Mouse (Mus musculus): ENCODE results near the gene Mvd.
A peak's percentile ranks its signal among the peaks of the same experiment; 100 is the strongest.

Gene Mvd

DNA sequence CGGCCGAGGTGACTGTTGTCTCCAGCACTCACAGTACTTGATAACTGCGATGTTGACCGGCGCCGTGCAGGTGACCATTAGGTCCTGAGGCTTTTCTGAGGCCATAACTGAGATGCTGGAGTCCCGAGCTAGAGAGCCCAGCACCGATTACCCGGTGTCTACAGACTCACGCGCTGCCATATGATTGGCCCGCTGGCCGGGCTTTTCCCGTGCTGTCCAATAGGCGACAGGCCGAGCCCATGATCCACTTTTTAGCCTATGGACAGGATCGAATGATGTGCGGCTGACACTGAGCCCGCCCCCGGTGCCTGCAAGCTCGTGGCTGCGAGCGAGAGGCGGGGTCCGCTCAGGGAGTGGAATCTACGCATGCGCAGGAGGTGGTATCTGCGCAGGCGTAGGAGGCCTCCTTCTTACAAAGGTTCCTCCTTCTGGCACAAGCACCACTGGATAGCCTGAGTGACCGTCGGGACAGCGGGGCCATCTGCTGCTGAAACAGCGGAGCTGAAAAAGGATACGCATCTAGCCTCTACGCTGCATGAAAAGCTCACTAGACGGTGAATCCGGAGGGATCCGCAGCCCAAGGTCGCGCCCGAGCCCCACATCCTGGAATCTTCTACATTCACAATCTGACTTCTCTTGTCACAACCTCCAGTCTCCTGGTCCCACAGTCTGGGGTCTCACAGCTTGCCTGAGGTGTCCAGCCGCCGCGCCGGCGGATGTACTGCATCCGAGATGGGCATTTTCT lies at the start of gene Mvd:
TSS of gene Mvd (minus strand) at position 161 of the 745 bp plus-strand sequence.
- DNase-seq (ENCODE audit: low spot score in 2 of 2), result peak; percentile 99

DNA sequence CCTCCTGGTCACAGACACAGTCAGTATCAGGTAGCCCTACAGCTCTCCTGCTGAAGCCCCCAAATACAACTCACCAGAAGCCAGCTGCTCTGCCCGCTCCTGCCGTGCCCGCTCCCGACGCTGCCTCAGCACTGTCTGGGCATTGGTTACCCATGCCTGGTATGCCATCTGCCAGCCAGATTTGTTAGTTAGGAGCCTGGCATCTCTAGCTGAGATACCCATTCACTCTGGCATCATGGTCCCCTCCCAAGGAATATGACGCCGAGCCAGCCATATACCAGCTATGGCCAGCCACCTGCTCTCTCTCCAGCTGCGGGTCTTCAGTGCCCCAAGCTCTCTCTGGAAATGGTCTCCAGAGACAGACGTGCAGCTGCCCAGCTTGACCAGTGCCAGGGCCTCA lies 45.2 kb upstream of the Mvd start:
- no peak for DNase-seq (ENCODE audit: low spot score in 2 of 2)

DNA sequence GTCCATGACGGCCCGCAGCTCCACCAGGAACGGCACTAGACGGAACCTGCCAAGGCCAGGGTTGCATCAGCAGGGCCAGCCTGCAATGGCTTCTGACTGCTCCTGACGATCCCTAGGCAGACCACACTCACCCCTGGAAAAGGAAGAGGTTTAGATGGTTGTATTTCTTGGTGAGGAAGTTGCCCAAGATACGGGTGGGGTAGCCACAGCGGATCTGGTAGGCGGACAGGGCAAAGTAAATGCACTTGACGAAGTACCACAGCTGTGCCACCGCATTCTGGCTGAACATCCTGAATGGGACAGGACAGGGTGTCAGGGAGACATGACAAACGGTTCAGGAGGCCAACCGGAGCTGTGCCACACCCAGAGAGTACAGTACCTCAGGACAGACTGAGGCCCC lies 41.6 kb upstream of the Mvd start:
- DNase-seq (ENCODE audit: low spot score in 2 of 2), result no peak

DNA sequence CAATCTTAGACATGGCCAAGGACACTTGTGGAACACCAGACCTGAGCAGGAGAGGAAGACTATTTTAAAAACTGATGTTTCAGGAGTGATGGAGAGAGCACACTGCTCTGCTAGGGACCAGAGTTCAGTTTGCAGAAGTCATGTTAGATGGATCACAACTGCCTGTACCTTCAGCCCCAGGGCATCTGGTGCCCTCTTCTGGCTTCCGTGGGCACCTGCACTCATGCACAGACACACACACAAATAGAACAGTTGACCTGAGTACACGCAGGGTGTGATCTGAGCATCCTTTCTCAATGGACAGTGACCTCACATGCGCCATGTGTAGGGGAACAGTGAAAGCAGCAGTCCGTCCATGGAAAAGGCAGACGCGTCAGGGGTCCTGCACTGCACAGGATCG lies 40.7 kb upstream of the Mvd start:
- DNase-seq (ENCODE audit: low spot score in 2 of 2), result no peak

DNA sequence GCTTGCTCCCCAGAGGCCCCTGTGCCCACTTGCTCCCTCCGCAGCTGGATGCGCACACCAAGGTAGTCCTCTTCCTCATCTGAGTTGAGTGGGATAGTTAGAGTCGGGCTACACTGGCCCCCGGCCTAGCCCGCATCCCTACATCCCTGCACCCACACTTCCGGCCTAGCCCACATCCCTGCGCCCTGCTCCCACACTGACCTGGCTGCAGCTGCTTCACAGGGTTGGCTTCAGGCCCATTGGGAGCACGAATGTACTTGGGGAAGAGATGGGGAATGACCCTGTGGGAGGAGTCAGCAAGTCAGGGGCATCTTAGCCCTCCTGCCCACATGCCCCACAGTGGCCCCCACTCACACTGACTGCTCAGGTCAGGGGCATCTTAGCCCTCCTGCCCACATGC lies 39.2 kb upstream of the Mvd start:
- DNase-seq (ENCODE audit: low spot score in 2 of 2), result no peak

DNA sequence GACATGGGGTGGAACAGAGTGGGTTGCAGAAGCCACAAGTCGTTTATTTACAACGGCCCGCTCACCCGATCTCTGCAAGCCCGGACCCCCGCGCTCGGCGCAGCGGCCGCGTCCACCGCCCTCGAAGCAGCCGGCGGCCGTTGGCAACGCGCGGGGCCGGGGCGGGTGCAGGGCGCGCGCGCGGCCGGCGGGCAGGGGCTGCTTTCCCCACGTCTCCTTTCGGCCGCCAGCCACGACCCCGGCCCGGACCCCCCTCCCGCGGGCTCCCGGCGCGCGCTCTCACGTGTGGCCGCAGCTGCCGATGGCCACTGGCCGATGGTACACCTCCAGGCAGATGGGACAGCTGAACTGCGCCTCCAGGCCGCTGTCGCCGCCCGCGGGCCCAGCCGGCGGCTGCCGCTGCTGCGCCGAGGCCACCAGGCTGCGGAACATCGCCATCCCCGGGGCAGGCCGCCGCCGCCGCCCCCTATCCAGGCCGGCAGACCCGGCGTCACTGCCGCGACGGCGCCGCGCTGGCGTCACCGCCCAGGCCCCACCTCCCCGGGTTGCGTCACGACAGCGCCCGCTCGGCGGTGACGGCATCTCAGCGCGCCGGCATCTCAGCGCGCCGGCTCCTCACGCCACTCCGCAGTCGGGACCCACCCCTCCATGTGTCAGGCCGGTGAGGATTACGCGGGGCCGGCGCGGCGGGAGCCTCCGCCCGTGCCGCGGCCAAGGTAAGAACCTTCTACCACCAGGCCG lies 32.5 kb upstream of the Mvd start, which contains the start of the genes Rnf166 and Ctu2:
TSS of gene Rnf166 (minus strand) at position 485 of the 741 bp plus-strand sequence.
TSS of gene Ctu2 (plus strand) at position 564 of the 741 bp plus-strand sequence.
- DNase-seq (ENCODE audit: low spot score in 2 of 2), result peak; percentile 85 to 86

DNA sequence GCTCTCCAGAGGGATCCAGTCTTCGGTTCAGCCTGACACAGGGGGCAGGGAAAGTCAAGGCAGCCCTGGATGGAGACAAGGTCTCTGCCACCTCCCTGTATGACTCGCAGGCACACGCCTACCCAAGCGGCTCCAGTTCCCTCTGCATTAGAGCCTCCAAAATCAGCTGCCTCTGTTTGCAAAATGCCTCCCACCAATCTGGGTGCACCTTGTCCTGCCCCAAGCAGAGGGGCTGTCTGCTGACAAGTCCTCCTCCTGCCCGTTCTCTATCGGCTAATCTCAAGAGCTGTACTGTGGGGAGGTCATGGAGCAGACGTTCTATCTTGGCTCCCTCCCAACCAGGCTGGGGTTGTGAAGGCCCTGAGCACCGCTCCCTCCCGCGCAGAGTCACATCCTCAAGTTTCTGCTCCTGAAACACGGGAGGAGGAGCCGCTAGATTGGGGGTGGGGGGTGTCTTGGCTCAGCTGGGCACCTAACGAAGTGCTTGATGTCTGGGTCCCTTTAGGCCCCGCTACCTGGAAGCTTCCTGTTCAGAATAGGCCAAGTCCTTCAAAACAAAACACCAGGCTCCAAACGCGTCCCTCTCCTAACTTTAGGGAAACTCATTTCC lies 31.8 kb upstream of the Mvd start:
- peak in 1 of 2 experiments; percentile 47 for DNase-seq (ENCODE audit: low spot score in 2 of 2)

DNA sequence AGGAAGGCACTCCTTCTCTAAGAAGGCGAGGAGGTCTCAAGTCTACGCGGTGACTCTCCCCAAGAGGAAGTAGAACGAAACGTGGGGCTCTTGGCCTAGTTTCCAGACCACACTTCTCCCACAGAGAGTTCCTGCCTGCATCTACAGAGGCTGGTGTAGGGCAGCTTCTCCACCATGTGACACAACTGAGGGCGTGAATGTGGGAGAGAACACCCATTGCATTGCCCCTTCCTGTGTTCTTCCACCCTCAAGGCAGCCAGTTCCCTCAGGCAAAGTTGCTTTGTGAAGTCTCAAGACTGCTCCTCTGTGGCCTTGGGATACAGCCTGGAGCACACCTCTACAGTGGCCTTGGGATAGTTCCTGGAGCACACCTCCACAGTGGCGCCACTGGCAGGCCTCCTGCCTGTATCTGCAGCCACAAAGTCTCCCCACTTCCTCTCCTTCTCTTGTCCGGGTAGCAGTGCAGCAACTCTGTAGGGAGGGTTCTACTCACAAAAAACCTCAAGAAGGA lies 30.7 kb upstream of the Mvd start:
- DNase-seq (ENCODE audit: low spot score in 2 of 2), result peak; percentile 53 to 60

DNA sequence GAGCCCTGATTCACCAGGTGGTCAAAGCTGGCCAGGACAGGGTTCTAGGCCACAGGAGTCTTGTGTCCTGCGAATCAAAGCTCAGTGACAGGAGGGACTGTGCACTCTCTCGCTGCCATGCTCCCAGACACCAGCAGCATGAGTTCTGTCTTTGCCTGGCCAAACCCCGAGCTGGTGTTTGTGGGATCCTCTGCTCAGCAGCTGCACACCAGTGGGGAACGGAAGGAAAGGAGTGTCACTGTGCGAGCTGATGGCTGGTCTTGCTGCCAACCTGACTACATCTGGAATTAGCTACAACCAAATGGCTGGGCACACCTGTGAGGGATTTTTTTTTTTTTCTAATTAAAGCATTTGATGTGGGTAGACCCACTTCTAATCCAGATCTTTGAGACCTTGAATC lies 27.5 kb upstream of the Mvd start:
- no peak for DNase-seq (ENCODE audit: low spot score in 2 of 2)

DNA sequence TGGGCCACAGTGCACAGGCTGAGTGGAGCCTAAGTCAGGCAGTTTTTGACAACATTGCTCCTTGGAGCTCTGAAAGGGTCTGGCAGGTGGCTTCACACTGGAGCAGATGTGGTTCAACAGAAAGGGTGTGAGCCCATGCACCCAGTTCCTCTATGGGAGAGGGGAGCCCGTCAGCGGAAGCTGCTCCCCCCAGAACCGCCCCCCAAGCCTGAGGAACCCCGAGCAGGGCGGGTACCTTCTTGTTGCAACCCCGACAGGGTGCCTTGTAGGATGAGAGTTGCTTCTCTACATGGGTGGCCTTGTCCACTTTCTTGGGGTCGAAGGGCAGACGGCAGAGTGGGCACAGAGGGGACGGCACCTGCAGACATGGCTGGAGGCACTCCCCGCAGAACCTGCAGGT lies 26.7 kb upstream of the Mvd start:
- DNase-seq (ENCODE audit: low spot score in 2 of 2), result peak; percentile 38 to 40

DNA sequence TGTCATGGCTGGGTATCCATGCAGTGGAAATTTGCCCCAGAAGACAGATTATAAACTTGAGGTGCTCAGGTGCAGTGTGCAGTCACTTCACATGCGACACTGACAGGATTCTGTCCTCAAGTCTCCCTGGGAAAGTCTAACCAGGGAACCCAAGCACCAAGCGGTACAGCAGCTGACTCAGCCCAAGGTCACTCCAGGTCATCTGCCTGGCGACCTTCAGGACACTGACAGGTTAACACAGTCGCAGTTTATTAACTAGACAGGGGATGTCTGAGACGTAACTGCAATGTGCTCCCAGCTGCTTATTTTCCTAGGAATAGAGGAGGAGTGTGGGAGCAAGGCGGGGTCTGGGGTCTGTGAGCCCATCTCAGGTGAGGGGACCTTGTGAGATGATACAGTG lies 26.2 kb upstream of the Mvd start:
- DNase-seq (ENCODE audit: low spot score in 2 of 2), result no peak

DNA sequence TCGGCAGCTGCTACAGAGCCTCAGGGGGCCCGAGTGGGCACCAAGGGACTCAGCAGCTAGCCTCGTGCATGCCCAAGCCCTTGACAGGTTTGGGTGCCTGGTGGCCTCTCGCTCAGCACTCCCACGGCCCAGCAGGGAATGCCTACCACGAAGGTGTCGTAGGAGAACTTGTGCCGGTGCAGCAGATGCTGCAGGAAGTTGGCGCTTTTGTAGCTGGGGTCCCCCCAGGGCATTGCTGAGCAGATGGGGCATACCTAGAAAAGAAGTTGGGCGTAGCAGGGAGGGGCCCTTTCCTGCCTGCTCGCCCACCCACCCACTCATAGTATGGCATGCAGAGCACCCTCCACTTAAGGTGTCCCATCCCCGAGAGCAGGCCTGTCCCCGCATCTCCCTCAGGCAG lies 24.6 kb upstream of the Mvd start:
- DNase-seq (ENCODE audit: low spot score in 2 of 2), result no peak

DNA sequence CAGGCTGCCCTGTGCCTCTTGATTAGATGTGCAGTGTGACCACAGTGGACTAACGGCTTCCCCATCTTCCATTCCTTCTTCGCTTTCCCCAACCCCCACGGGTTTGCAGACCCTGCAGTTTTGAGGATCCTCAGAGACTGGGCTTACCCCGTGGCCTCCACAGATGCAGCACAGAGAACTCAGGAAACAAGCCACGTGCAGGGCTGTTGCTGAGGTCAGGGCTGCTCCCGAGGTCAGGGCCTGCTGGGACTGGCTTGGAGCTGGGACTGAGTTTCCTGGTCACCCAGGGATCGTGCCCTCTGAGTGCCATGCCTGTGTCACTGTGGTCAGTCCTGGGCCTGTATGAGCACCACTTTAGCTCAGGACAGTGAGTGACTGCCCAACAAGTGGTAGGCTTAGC lies 21.8 kb upstream of the Mvd start:
- no peak for DNase-seq (ENCODE audit: low spot score in 2 of 2)

DNA sequence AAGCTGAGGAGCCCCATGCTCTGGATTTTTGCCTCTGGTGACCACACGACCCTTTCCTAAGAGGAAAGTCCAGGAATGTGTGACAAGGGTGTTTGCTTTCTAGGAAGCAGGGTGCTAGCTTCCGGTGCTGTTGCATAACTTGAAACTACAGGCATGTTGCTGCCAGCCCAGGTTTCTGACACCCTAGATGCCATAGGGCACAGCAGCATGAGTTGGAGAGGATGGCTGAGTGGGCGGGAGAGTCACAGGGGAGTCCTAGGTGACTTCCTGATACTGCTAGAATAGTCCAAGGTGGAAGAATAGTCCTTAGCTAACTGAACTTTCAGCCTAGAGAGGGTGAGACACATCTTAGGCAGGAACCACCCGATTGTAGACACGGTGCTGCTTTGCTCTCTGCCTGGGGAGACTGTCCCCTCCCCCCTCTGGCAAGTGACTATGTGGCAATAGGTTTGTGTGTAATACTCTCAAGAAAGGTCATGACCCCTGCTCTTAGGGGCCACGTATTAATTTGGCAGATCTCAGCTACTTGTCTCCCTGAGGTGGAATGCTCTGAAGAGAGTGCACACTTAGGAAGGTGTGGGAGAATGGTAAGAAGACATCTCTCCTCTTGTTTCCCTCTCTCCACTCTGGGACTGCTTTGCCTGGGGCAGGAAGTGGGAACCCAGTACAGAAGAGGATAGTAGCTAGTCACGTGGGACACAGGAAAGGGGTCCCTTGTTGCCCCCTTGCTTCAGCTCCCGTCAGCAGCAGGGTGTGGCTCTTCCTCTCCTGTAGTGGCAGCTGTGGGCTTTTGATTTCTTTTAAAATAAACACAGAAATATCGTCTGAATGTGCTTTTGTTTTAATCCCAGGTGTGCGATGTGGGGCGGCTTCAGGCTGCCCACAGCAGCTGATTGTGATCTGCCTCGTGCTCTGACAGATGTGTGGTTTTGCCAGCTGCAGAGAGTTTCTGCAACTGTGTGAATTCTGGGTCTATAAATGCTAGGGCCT lies 20.7 kb upstream of the Mvd start:
- no peak for DNase-seq (ENCODE audit: low spot score in 2 of 2)

DNA sequence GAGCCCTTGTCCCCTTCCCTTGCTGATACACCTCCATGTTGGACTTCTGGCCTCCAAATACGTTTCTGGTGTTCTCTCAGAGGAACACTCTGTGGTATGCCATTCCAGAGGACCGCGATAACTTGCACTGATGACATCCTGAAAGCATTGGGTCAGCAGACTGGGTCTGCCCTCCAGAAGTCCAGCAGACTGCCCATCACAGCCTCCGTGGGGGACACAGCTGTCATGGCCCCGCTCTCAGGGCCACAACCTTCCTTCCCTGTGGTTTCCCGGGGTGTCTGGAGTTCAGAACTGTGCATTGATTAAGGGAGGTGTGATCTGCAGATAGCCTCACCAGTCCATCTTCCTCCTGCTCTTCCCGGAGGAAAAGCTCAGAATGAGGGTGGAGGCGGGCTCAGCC lies 19.3 kb upstream of the Mvd start:
- no peak for DNase-seq (ENCODE audit: low spot score in 2 of 2)

DNA sequence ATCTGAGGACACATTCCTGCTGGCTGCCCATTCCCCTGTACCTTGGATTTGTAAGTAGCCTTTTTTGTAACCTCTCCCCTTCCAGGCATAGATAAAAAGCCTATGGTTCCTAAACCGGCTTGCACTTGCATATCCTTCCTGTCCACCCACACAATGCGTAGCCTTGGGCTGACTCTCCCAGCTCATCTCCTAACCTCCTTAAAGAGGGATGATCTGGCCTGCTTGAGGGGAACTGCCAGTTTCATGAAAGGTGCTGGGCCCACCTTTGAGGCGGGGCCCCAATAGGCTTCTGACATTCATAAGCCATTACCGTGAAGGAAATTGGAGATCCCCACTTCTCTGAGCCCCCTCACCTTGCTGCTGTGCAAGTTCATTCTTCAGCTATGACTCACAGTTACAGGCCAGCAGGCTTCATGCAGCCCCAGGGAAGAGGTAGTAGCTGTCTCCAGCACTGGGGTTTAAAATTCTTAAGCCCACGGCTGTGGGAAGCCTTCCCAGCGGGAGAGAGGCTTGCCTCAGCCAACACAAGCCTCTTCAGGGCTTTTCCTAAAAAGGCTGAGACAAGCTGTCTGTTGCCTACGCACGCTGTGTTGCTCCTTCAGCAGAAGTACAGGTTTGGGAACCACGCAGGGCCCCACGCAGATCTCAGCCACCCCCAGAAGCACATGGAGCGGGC lies 18.4 kb upstream of the Mvd start:
- DNase-seq (ENCODE audit: low spot score in 2 of 2), result no peak

DNA sequence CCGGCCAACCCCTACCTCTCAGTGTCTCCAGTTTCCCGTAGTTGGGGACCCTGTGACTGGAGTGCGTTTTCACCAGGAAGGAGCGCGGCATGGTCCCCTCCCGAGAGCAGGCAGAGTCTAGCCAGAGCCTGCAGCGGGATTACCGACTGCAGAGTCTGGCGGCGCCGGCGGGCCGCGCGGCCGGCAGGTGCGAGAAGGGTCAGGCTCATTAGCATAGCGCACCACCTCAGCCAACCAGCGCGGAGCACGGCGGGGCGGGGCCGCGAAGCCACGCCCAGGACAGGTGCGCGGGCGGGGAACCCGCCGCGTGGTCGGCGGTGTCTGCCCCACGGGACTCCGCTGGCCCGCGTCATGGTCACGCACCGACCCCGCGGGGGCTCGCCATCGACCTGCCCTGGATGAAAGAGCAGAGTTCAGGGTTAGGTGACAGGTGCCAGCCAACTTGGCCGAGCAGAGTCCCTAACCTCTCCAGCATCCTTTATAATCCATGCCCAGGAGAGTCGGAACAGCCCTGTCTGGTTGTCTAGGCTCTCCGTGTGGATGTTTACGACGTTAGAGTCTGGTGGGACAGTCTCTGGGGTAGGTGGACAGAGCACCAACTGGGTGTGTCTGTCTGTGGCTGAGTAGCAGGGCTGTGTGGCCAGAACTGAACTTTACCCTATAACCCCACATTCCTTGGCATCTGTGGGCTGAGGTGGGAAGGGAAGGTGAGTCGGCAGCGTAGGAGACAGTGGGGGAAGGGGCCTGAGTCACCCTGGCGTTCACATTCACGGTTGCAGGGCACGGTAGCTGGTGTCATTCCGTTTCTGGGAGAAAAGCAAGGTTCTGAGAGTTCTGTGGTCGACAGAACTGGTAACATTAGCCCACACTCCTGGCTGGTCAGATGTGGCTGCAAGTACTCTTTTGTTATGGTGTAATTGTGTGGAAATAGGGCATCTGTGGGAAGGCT lies 17.6 kb upstream of the Mvd start, which contains the start of gene Snai3:
TSS of gene Snai3 (minus strand) at position 210 of the 949 bp plus-strand sequence.
- DNase-seq (ENCODE audit: low spot score in 2 of 2), result peak; percentile 70

DNA sequence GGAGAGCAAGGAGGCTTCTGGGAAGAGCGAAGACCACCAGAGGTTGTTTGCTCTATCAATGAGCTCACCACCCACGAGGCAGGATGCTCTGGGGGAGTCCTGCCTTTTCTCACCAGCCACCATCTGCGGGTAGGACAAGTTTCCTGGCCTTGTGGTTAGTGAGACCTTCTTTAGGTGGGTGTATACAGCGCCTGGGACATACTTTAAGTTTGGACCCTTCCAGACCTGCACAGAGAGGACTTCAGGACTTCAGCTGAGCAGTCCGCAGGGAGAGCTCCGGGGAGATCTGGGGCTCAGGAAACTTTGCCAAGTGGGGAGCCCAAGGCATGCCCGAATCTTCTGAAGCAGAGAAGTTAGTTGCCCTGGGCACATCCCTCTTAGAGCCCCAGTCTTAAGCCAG lies 16.8 kb upstream of the Mvd start:
- no peak for DNase-seq (ENCODE audit: low spot score in 2 of 2)

DNA sequence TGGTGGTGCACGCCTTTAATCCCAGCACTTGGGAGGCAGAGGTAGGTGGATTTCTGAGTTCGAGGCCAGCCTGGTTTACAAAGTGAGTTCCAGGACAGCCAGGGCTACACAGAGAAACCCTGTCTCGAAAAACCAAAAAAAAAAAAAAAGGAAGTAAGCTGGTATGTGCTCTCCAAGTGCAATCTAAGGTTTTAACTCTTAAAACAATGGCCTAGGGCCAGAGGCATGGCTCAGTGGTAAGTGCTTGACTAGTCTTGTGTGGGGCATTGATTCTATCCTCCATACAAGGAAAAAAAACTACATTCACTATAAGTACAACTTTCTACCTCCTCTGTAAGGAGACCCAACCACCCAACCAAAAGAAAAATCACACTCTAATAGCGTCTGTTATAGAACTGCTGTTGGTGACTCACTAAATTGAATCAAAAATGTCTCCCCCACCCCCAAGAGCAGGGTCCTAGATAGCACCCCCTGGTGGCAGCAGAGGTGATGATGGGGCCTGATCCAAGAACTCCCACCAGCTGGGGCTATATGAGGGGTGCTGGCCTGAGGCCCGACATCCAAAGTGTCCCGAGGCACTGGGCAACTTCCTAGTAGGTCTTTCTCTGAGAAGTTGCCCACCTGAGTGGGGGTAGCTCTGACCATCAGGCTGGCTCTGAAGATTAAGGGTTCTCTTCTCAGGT lies 16.1 kb upstream of the Mvd start:
- no peak for DNase-seq (ENCODE audit: low spot score in 2 of 2)
